Mouse (Mus musculus) induced T-regulatory cell, adult 2 months (primary cell): Measurements from ENCODE around the gene Extl1.
"Not testable (repeated sequence)": the region's sequence is repeated elsewhere in the genome, so short reads cannot be mapped to it uniquely, and the experiment has no call there.

Source experiments
- DNase-seq: peaks from one replicate; pipeline ENCODE4 v3.0.0-alpha.2; 2012; ENCODE audit warnings: low read depth

Extl1 gene

GRCm38 (mm10) chr4:134351329-134352260 lies 32.1 kb downstream of the Extl1 start:
- peak; percentile 68 for DNase-seq

GRCm38 (mm10) chr4:134350641-134351040 lies 33.0 kb downstream of the Extl1 start:
- DNase-seq, result no peak

- no peak for DNase-seq
These were observed 33.8 kb downstream of the Extl1 start for GRCm38 (mm10) chr4:134349829-134350228.

- DNase-seq, result no peak
These were observed 35.1 kb downstream of the Extl1 start for GRCm38 (mm10) chr4:134348545-134348944.

- DNase-seq, result no peak
These were observed 35.6 kb downstream of the Extl1 start for GRCm38 (mm10) chr4:134348078-134348477.

GRCm38 (mm10) chr4:134345802-134346201 lies 37.8 kb downstream of the Extl1 start:
- no peak for DNase-seq

GRCm38 (mm10) chr4:134344620-134345019 lies 39.0 kb downstream of the Extl1 start:
- DNase-seq, result no peak

- peak; percentile 45 for DNase-seq
These were observed 40.3 kb downstream of the Extl1 start, which contains the start of gene Slc30a2 for GRCm38 (mm10) chr4:134343071-134344031. Gene Slc30a2 (plus strand): TSS chr4:134343181.

GRCm38 (mm10) chr4:134342213-134342779 lies 41.4 kb downstream of the Extl1 start:
- no peak for DNase-seq

- not testable (repeated sequence) for DNase-seq
These were observed 42.4 kb downstream of the Extl1 start for GRCm38 (mm10) chr4:134341231-134341630.

GRCm38 (mm10) chr4:134330281-134330680 lies 53.4 kb downstream of the Extl1 start:
- no peak for DNase-seq

- DNase-seq, result no peak
These were observed 54.8 kb downstream of the Extl1 start for GRCm38 (mm10) chr4:134328832-134329231.

GRCm38 (mm10) chr4:134328151-134328550 lies 55.5 kb downstream of the Extl1 start:
- DNase-seq, result no peak

- DNase-seq, result no peak
These were observed 56.7 kb downstream of the Extl1 start for GRCm38 (mm10) chr4:134326859-134327530.

GRCm38 (mm10) chr4:134324655-134325054 lies 59.0 kb downstream of the Extl1 start:
- no peak for DNase-seq

GRCm38 (mm10) chr4:134321524-134321923 lies 62.1 kb downstream of the Extl1 start:
- peak; percentile 48 for DNase-seq

- DNase-seq, result no peak
These were observed 64.0 kb downstream of the Extl1 start for GRCm38 (mm10) chr4:134319674-134320073.

- no peak for DNase-seq
These were observed 64.6 kb downstream of the Extl1 start for GRCm38 (mm10) chr4:134319074-134319473.

GRCm38 (mm10) chr4:134316390-134316789 lies 67.3 kb downstream of the Extl1 start:
- no peak for DNase-seq

- no peak for DNase-seq
These were observed 68.2 kb downstream of the Extl1 start for GRCm38 (mm10) chr4:134315470-134315869.

GRCm38 (mm10) chr4:134314876-134315275 lies 68.8 kb downstream of the Extl1 start, which contains the start of gene Trim63:
Gene Trim63 (plus strand): TSS chr4:134315120.
- DNase-seq, result no peak
